Mouse (Mus musculus): ENCODE results near the gene Fam120b. TPM values are rescaled to one million over a fixed set of nuclear protein-coding genes. Genes with fewer than 3 reads are reported as not detected.

Fam120b gene
- total RNA-seq, 2 experiments from 2014 or later, result 34.2 to 38.5 TPM

Other genes starting within 250 kb of the Fam120b start
- gene Dll1, start 19.3 kb upstream of the Fam120b start, total RNA-seq (2021), result 1 to 10 TPM; 8.2 to 9.0 TPM
- gene Psmb1, start 103.5 kb downstream of the Fam120b start, total RNA-seq (2021), result 100 to 1,000 TPM; 124 to 125 TPM
- gene Tbp, start 103.7 kb downstream of the Fam120b start, total RNA-seq (2021), result 10 to 100 TPM; 25.3 to 31.0 TPM
- gene Pdcd2, start 131.1 kb downstream of the Fam120b start, total RNA-seq (2021), result 10 to 100 TPM; 13.1 to 14.4 TPM
- gene Prdm9, start 168.2 kb downstream of the Fam120b start, total RNA-seq (2021), result 1 to 10 TPM; 1.5 to 2.8 TPM

All from left cerebral cortex, postnatal 14 days (tissue).